Mouse (Mus musculus) embryonic facial prominence, embryonic 15.5 days (tissue): ENCODE results near the gene Eri3. TPM values are rescaled to one million over a fixed set of nuclear protein-coding genes. Genes with fewer than 3 reads are reported as not detected.

Experiments
- ATAC-seq: fragments of 200-750 bp; cut with Nextera tagmentation; 2 replicates; pipeline ENCODE4 v1.8.0; 2017; ENCODE audit warnings: low read depth, moderate TSS enrichment; ENCODE audit not compliant: insufficient number of reproducible peaks, low FRiP score, low TSS enrichment
- H3K27ac ChIP-seq: fragments of 300-500 bp; sonication (generic); replicated peaks from 2 replicates; pipeline ENCODE4 v1.5.1; 2015; ENCODE audit warnings: mild to moderate bottlenecking, inconsistent platforms
- H3K27me3 ChIP-seq: fragments of 300-500 bp; sonication (generic); 2 replicates; pipeline ENCODE4 v1.6.1; 2015; ENCODE audit warnings: inconsistent platforms
- H3K36me3 ChIP-seq: fragments of 300-500 bp; sonication (generic); 2 replicates; pipeline ENCODE4 v1.6.1; 2015; ENCODE audit warnings: mild to moderate bottlenecking, inconsistent platforms
- H3K4me1 ChIP-seq: fragments of 300-500 bp; sonication (generic); 2 replicates; pipeline ENCODE4 v1.6.1; 2015; ENCODE audit warnings: inconsistent platforms
- H3K4me2 ChIP-seq: fragments of 300-500 bp; sonication (generic); replicated peaks from 2 replicates; pipeline ENCODE4 v1.6.1; 2015; ENCODE audit warnings: mild to moderate bottlenecking, inconsistent platforms
- H3K4me3 ChIP-seq: fragments of 300-500 bp; sonication (generic); replicated peaks from 2 replicates; pipeline ENCODE4 v1.5.1; 2015; ENCODE audit warnings: mild to moderate bottlenecking, inconsistent platforms
- H3K9ac ChIP-seq: fragments of 300-500 bp; sonication (generic); 2 replicates; pipeline ENCODE4 v1.6.1; 2015; ENCODE audit warnings: inconsistent platforms
- H3K9me3 ChIP-seq: fragments of 300-500 bp; sonication (generic); replicated peaks from 2 replicates; pipeline ENCODE4 v1.6.1; 2016; ENCODE audit warnings: inconsistent platforms
- WGBS: fragments of 180-500 bp; shearing (Covaris S2); methylation state at CpG from one replicate; pipeline ENCODE4 v1.1.7; 2015; 5-methylcytosine and 5-hydroxymethylcytosine counted together
- microRNA-seq: library from miRNA; unstranded; fragments of <30 nt; microRNA quantifications from one replicate; pipeline ENCODE4, GENCODE M21; 2016; ENCODE audit warnings: borderline number of aligned reads
- polyA plus RNA-seq: library from polyadenylated mRNA; unstranded; fragments of >200 nt; fragmentation: Nextera tagmentation; extraction: Ambion mirVana; gene quantifications from 2 replicates; pipeline ENCODE4 v1.2.1, GENCODE M21; 2015

Gene Eri3
- polyA plus RNA-seq, 1 experiment from 2014 or later = 169 TPM

- ATAC-seq = no peak
These were observed 136.2 kb downstream of the Eri3 start for GRCm38 (mm10) chr4:117686354-117686753.

DNA sequence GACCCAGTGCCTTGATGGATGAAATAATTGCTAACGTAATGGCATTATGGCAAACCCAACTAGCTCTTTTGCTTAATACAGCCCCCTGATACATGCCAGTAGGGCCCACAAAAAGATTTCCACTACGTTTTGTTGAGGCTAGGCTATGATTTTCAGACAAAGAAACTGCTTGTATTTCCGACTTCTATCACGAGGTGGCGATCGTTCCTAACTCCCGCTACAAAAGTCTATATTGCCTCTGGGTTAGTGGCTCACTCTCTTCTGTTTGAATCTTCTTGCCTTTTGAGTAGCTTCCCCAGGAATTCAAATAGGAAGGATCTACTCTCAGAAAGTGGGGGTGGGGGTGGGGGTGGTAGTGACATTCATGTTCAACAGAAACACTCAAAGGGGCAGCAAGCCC, 155.2 kb downstream of the Eri3 start:
- Histone ChIP-seq H3K36me3 (no peaks in the 10 kb centered on the region), H3K4me3 (no peak overlapping the region), H3K27me3 (no peaks in the 10 kb centered on the region), H3K9ac (no peak overlapping the region), H3K27ac (no peak overlapping the region), H3K4me1 (no peaks in the 10 kb centered on the region), H3K4me2 (no peak overlapping the region), H3K9me3 (no peaks in the 10 kb centered on the region)
- ATAC-seq = no peak
- 3% methylated on average over 7 of the region's 7 CpGs for WGBS

More at GRCm38 (mm10) chr4:117686354-117686753, 136.2 kb downstream of the Eri3 start:
- no peak overlapping the region for H3K4me2 ChIP-seq
- H3K9ac ChIP-seq = no peak overlapping the region
- H3K27ac ChIP-seq = no peak overlapping the region
- WGBS = 81% methylated on average over 4 of the region's 4 CpGs
- no peaks in the 10 kb centered on the region for H3K36me3 ChIP-seq
- no peaks in the 10 kb centered on the region for H3K27me3 ChIP-seq
- H3K9me3 ChIP-seq = no peaks in the 10 kb centered on the region
- H3K4me3 ChIP-seq = no peak overlapping the region
- peaks cover 8% of the 10 kb centered on the region for H3K4me1 ChIP-seq

GRCm38 (mm10) chr4:117708780-117709550, 158.8 kb downstream of the Eri3 start:
- Histone ChIP-seq H3K4me1 (no peaks in the 10 kb centered on the region), H3K4me2 (no peak overlapping the region), H3K27me3 (no peaks in the 10 kb centered on the region), H3K36me3 (no peaks in the 10 kb centered on the region), H3K9ac (no peak overlapping the region), H3K4me3 (no peak overlapping the region), H3K9me3 (no peaks in the 10 kb centered on the region), H3K27ac (no peak overlapping the region)
- ATAC-seq = no peak
- 66% methylated on average over 3 of the region's 3 CpGs for WGBS

DNA sequence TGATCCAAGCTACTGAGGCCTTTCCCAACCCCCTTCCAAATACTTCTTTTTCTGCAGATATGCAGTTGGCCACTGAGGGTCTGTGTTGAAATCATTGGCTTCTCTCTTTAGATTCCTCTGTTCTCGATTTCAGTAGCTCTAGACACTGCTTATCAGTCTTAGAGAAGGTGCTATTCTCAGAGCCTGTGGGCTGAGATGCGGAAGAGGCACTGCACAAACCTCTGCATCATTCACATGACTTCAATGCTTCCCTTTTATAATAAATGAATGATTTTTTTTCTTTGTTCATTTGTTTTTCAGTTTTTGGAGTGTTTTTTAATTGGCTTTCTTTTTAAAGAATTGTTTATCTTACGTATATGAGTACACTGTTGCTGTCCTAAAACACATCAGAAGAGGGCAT, 162.1 kb downstream of the Eri3 start:
- no peaks in the 10 kb centered on the region for H3K27me3 ChIP-seq
- H3K27ac ChIP-seq = no peak overlapping the region
- ATAC-seq = no peak
- no peak overlapping the region for H3K9ac ChIP-seq
- no peaks in the 10 kb centered on the region for H3K36me3 ChIP-seq
- H3K9me3 ChIP-seq = no peaks in the 10 kb centered on the region
- 76% methylated on average over 3 of the region's 3 CpGs for WGBS
- no peak overlapping the region for H3K4me3 ChIP-seq
- H3K4me1 ChIP-seq = no peaks in the 10 kb centered on the region
- H3K4me2 ChIP-seq = no peak overlapping the region

GRCm38 (mm10) chr4:117713303-117714098, 163.3 kb downstream of the Eri3 start:
- H3K9ac ChIP-seq = no peak overlapping the region
- no peak overlapping the region for H3K4me3 ChIP-seq
- 71% methylated on average over 6 of the region's 6 CpGs for WGBS
- no peaks in the 10 kb centered on the region for H3K36me3 ChIP-seq
- no peaks in the 10 kb centered on the region for H3K9me3 ChIP-seq
- ATAC-seq = no peak
- H3K4me1 ChIP-seq = no peaks in the 10 kb centered on the region
- H3K27me3 ChIP-seq = no peaks in the 10 kb centered on the region
- no peak overlapping the region for H3K4me2 ChIP-seq
- no peak overlapping the region for H3K27ac ChIP-seq

Small RNA genes within 50 kb of the gene (microRNA-seq; reads per million reads assigned to microRNA genes)
- gene Gm25559 = not detected

Other genes starting within 250 kb of the Eri3 start
- gene Rnf220, start 53.3 kb upstream of the Eri3 start, polyA plus RNA-seq = 77.6 and 79.2 TPM in 2 replicates
- 53.4 and 57.3 TPM in 2 replicates for gene Dmap1, start 131.9 kb downstream of the Eri3 start, polyA plus RNA-seq
- gene Gm12845, start 174.0 kb downstream of the Eri3 start, polyA plus RNA-seq = not detected in 2 replicates
- gene Klf17, start 215.3 kb downstream of the Eri3 start, polyA plus RNA-seq = not detected in 2 replicates